Mouse (Mus musculus) ES-E14 (cell line): ENCODE measurements around the gene C1qtnf4. TPM values are rescaled to one million over a fixed set of nuclear protein-coding genes. Genes with fewer than 3 reads are reported as not detected.

Source experiments
- DNase-seq: peaks from one replicate; pipeline ENCODE4 v3.0.0-alpha.2; 2013; ENCODE audit warnings: low read depth, low spot score
- H3K27ac ChIP-seq: 2 replicates; pipeline ENCODE4 v1.5.1; 2012; ENCODE audit warnings: low read depth, mild to moderate bottlenecking, low read length, moderate library complexity, mixed read lengths; ENCODE audit not compliant: poor library complexity, insufficient read depth, severe bottlenecking
- H3K36me3 ChIP-seq: 2 replicates; pipeline ENCODE4 v1.6.1; 2012; ENCODE audit warnings: mild to moderate bottlenecking, low read length, moderate library complexity, mixed read lengths; ENCODE audit not compliant: control insufficient read depth, poor library complexity, insufficient read depth, severe bottlenecking
- H3K4me1 ChIP-seq, 2 experiments: fragments of 150-350 bp in 1 of 2; sonication (generic) in 1 of 2; 2 replicates each; pipeline ENCODE4 v1.6.1; 2012; ENCODE audit warnings: low read length in 2 of 2, mild to moderate bottlenecking in 1 of 2, mixed read lengths in 1 of 2; ENCODE audit not compliant: control insufficient read depth in 2 of 2, insufficient read depth in 2 of 2, poor library complexity in 1 of 2
- H3K4me3 ChIP-seq, 2 experiments: fragments of 150-350 bp in 1 of 2; sonication (generic) in 1 of 2; 2 replicates each; pipeline ENCODE4 v1.5.1; 2012; ENCODE audit warnings: low read length in 2 of 2, low read depth in 1 of 2, mild to moderate bottlenecking in 1 of 2, mixed read lengths in 1 of 2; ENCODE audit not compliant: insufficient read depth in 1 of 2, poor library complexity in 1 of 2, severe bottlenecking in 1 of 2
- H3K9ac ChIP-seq: 2 replicates; pipeline ENCODE4 v1.6.1; 2012; ENCODE audit warnings: low read depth, mild to moderate bottlenecking, low read length, mixed read lengths; ENCODE audit not compliant: poor library complexity, insufficient read depth, severe bottlenecking
- H3K9me3 ChIP-seq: fragments of 150-350 bp; sonication (generic); 2 replicates; pipeline ENCODE4 v1.6.1; 2012; ENCODE audit warnings: low read depth, mild to moderate bottlenecking, low read length; ENCODE audit not compliant: control insufficient read depth, insufficient read depth
- CHD2 ChIP-seq: IDR thresholded peaks from 2 replicates; pipeline ENCODE4 v1.6.1; 2014; ENCODE audit warnings: mild to moderate bottlenecking, low read depth, low read length, inconsistent platforms
- HCFC1 ChIP-seq: IDR thresholded peaks from 2 replicates; pipeline ENCODE4 v1.6.1; 2012; ENCODE audit warnings: low read length, inconsistent platforms, borderline replicate concordance; ENCODE audit not compliant: insufficient read depth
- MAFK ChIP-seq: IDR thresholded peaks from 2 replicates; pipeline ENCODE4 v1.6.1; 2014; ENCODE audit warnings: mild to moderate bottlenecking, low read depth, low read length, inconsistent platforms; ENCODE audit not compliant: insufficient read depth
- ZC3H11A ChIP-seq: IDR thresholded peaks from 2 replicates; pipeline ENCODE4 v1.6.1; 2012; ENCODE audit warnings: low read depth, mild to moderate bottlenecking, inconsistent platforms, low read length, borderline replicate concordance
- ZNF384 ChIP-seq: IDR thresholded peaks from 2 replicates; pipeline ENCODE4 v1.6.1; 2012; ENCODE audit warnings: low read depth, low read length, inconsistent platforms
- in situ Hi-C, 2 experiments: fragments of 600-800 bp; cut with MboI; formaldehyde crosslinking; loops; one replicate each; pipeline ENCODE4 v1.15.1; 2025; ENCODE audit warnings: low sequenced_read_pairs in 2 of 2, inconsistent platforms in 1 of 2; ENCODE audit not compliant: unreplicated experiment in 2 of 2
- total RNA-seq: library from RNA; depleted of rRNA; stranded (reverse); fragments of 300-350 nt; gene quantifications from 2 replicates; pipeline ENCODE4 v1.2.3, GENCODE M21; 2012

The C1qtnf4 gene
- total RNA-seq, 1 experiment, result 2.8 TPM

- TF ChIP-seq ZC3H11A, result no peak
- no peak for TF ChIP-seq MAFK
- TF ChIP-seq CHD2, result no peak
- no peak for TF ChIP-seq HCFC1
- TF ChIP-seq ZNF384, result no peak
- Histone ChIP-seq H3K4me3 (no peak overlapping the region), H3K9me3 (no peaks in the 10 kb centered on the region), H3K36me3 (peaks cover 19% of the 10 kb centered on the region), H3K9ac (no peak overlapping the region), H3K4me1 (no peaks in the 10 kb centered on the region), H3K27ac (no peak overlapping the region)
- in situ Hi-C loops, result no loop called here
- DNase-seq, result peak; percentile 47
Observed at GRCm38 (mm10) chr2:90866524-90866923, 19.1 kb upstream of the C1qtnf4 start.

GRCm38 (mm10) chr2:90870136-90870601 lies 15.5 kb upstream of the C1qtnf4 start:
- Histone ChIP-seq H3K36me3 (peaks cover 10% of the 10 kb centered on the region), H3K4me1 (no peaks in the 10 kb centered on the region), H3K9me3 (no peaks in the 10 kb centered on the region), H3K4me3 (no peak overlapping the region), H3K27ac (no peak overlapping the region), H3K9ac (no peak overlapping the region)
- no peak for DNase-seq
- no peak for TF ChIP-seq CHD2
- TF ChIP-seq ZNF384, result no peak
- no peak for TF ChIP-seq HCFC1
- no peak for TF ChIP-seq ZC3H11A
- no peak for TF ChIP-seq MAFK
- in situ Hi-C loops, result no loop called here

- H3K36me3 ChIP-seq, result peaks cover 4% of the 10 kb centered on the region; the same call in 1 of the 2 replicates
- in situ Hi-C loops, result no loop called here
- TF ChIP-seq HCFC1, result no peak
- no peak for TF ChIP-seq ZC3H11A
- TF ChIP-seq CHD2, result no peak
- TF ChIP-seq ZNF384, result no peak
- no peak for TF ChIP-seq MAFK
- no peak for DNase-seq
- H3K4me1 ChIP-seq, result no peaks in the 10 kb centered on the region
- no peaks in the 10 kb centered on the region for H3K9me3 ChIP-seq
- no peak overlapping the region for H3K4me3 ChIP-seq
- no peak overlapping the region for H3K9ac ChIP-seq
- no peak overlapping the region for H3K27ac ChIP-seq
Observed at GRCm38 (mm10) chr2:90871180-90871961, 14.3 kb upstream of the C1qtnf4 start.

- no peak for DNase-seq
- Histone ChIP-seq H3K4me1 (no peaks in the 10 kb centered on the region), H3K4me3 (no peak overlapping the region), H3K9me3 (no peaks in the 10 kb centered on the region), H3K9ac (no peak overlapping the region), H3K27ac (no peak overlapping the region), H3K36me3 (no peaks in the 10 kb centered on the region)
- TF ChIP-seq MAFK (no peak), ZNF384 (no peak), ZC3H11A (no peak), HCFC1 (no peak)
- in situ Hi-C loops, result no loop called here
Observed at GRCm38 (mm10) chr2:90874025-90874424, 11.6 kb upstream of the C1qtnf4 start.
